Mouse (Mus musculus) liver, postnatal 0 days (tissue): ENCODE measurements around the gene Tspo2.

Source experiments
- CTCF ChIP-seq: sonication (generic); IDR thresholded peaks from 2 replicates; pipeline ENCODE4 v1.5.1; 2016; ENCODE audit warnings: antibody characterized with exemption, low read depth
- EP300 ChIP-seq: IDR thresholded peaks from 2 replicates; pipeline ENCODE4 v1.6.1; 2016; ENCODE audit warnings: antibody characterized with exemption, low read depth, mild to moderate bottlenecking

- no peak for TF ChIP-seq CTCF
- TF ChIP-seq EP300, result 0 out of 2 replicates have a peak, but pooled peaks have one; percentile 27
These were observed 42.6 kb downstream of the Tspo2 start for GRCm38 (mm10) chr17:48408526-48409291.
